Mouse (Mus musculus) megakaryocyte, embryonic 14.5 days (primary cell): ENCODE results near the gene Rpl31.

Experiments
- FLI1 ChIP-seq: IDR thresholded peaks from 2 replicates; pipeline ENCODE4 v1.6.1; 2012; ENCODE audit warnings: low read length, inconsistent platforms, mixed read lengths
- GATA1 ChIP-seq: IDR thresholded peaks from 3 replicates; pipeline ENCODE4 v1.6.1; 2012; ENCODE audit warnings: mixed read lengths, low read length, inconsistent platforms, borderline replicate concordance

DNA sequence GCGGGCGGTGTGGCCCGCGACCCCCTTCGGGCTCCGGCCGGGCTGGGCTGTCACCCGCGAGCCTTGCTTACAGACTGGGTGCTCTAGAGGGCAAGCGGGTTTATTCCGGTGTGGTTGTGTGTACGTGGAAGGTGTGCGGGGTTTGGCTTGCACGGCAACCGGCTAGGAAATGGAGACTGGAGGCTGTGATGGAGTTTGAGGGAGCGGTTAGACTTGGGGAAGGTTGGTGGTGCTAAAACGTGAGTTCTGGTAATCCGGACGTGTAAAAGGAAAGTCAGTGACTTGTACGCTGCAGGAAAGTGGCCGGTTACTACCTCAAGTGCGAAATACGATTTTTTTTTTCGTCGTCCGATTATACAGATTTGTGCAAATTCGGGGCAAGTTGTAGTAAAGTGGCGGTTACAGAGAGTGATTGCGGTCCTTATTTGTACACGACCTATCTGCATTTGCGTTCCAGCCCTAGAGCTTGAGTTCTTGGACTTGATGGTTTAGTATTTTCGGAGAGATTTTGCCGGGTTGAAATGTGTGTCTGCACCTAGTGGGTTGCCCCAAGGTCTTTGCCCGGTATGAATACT is 712 bp downstream of the Rpl31 start:
- TF ChIP-seq FLI1 (no peak), GATA1 (no peak)
